Mouse (Mus musculus) erythroblast, embryonic 14.5 days (primary cell): Measurements from ENCODE around the gene BC034090.

Source experiments
- GATA1 ChIP-seq: IDR thresholded peaks from 2 replicates; pipeline ENCODE4 v1.6.1; 2012; ENCODE audit warnings: low read length, inconsistent platforms, mixed read lengths
- TAL1 ChIP-seq: IDR thresholded peaks from 3 replicates; pipeline ENCODE4 v1.6.1; 2012; ENCODE audit warnings: low read length, inconsistent platforms, mixed read lengths

- TF ChIP-seq TAL1 = no peak
- TF ChIP-seq GATA1 = no peak
Observed at GRCm38 (mm10) chr1:155229464-155230411, 14.5 kb downstream of the BC034090 start.
